Mouse (Mus musculus) thymus, adult 2 months (tissue): ENCODE measurements around the gene Gm11437.

Experiments
- CTCF ChIP-seq: fragments of 200-500 bp; IDR thresholded peaks from 2 replicates; pipeline ENCODE4 v1.5.1; 2012; ENCODE audit warnings: mild to moderate bottlenecking, control low read depth, low read length, moderate library complexity, borderline replicate concordance; ENCODE audit not compliant: control insufficient read depth, poor library complexity, insufficient read depth; ENCODE audit errors: extremely low read depth
- POLR2A ChIP-seq: fragments of 200-500 bp; IDR thresholded peaks from 2 replicates; pipeline ENCODE4 v1.6.1; 2012; ENCODE audit warnings: mild to moderate bottlenecking, low read length, control low read depth, moderate library complexity; ENCODE audit not compliant: control insufficient read depth, poor library complexity, insufficient read depth; ENCODE audit errors: extremely low read depth

DNA sequence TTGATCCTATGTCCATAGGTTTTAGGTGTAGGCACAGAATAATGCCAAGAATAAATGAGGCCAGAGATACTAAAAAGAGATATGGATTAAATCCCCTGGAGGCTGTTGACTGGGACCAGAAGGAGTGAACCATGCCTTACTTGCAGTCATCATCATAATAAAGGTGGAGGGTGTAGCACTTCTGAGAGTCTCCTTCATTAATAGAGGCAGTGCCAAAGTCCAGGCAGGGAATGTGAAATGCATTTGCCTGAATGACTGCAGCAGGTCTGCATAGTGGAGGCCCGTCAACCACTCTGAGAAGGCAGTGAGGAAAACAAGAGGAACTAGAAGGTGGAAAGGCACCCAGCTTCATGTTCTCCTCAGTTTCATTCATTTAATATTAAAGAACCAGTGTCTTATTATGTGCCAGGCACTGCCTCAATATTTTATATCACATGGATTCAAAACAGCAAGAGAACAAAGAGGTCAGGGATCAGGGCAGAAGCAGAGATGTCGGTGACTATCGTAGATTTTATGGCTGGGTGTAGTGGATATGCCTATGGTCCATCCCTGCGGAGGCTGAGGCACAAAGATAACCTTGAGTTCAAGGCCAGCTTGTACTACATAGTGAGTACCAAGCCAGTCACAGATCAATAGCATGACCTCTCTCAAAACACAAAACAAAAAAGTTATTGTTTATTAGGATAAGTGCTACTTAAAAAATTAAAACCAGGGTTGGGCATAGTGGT is 10.6 kb downstream of the Gm11437 start:
- TF ChIP-seq CTCF (no peak), POLR2A (no peak)
